Mouse (Mus musculus) hindbrain, embryonic 16.5 days (tissue): ENCODE measurements around the gene Cyp1a1. TPM values are rescaled to one million over a fixed set of nuclear protein-coding genes. Genes with fewer than 3 reads are reported as not detected.

Experiments
- ATAC-seq: fragments of 200-750 bp; cut with Nextera tagmentation; 2 replicates; pipeline ENCODE4 v1.8.0; 2017; ENCODE audit warnings: moderate TSS enrichment, moderate library complexity
- H3K27ac ChIP-seq: fragments of 300-500 bp; sonication (generic); 2 replicates; pipeline ENCODE4 v1.5.1; 2014; ENCODE audit warnings: low read depth, mild to moderate bottlenecking, control low read depth, low read length, moderate library complexity
- H3K27me3 ChIP-seq: fragments of 300-500 bp; sonication (generic); replicated peaks from 2 replicates; pipeline ENCODE4 v1.6.1; 2014; ENCODE audit warnings: low read length; ENCODE audit not compliant: control insufficient read depth, insufficient read depth
- H3K36me3 ChIP-seq: fragments of 300-500 bp; sonication (generic); 2 replicates; pipeline ENCODE4 v1.6.1; 2014; ENCODE audit warnings: mild to moderate bottlenecking, low read length, moderate library complexity, mixed read lengths; ENCODE audit not compliant: control insufficient read depth, insufficient read depth
- H3K4me1 ChIP-seq: fragments of 300-500 bp; sonication (generic); 2 replicates; pipeline ENCODE4 v1.6.1; 2014; ENCODE audit warnings: low read depth, low read length; ENCODE audit not compliant: control insufficient read depth, insufficient read depth
- H3K4me2 ChIP-seq: fragments of 300-500 bp; sonication (generic); 2 replicates; pipeline ENCODE4 v1.6.1; 2014; ENCODE audit warnings: mild to moderate bottlenecking, low read length, control low read depth, moderate library complexity
- H3K4me3 ChIP-seq: fragments of 300-500 bp; sonication (generic); 2 replicates; pipeline ENCODE4 v1.5.1; 2014; ENCODE audit warnings: mild to moderate bottlenecking, low read length, control low read depth, moderate library complexity
- H3K9ac ChIP-seq: fragments of 300-500 bp; sonication (generic); 2 replicates; pipeline ENCODE4 v1.6.1; 2014; ENCODE audit warnings: low read depth, mild to moderate bottlenecking, control low read depth, low read length, moderate library complexity
- H3K9me3 ChIP-seq: fragments of 300-500 bp; sonication (generic); 2 replicates; pipeline ENCODE4 v1.6.1; 2014; ENCODE audit warnings: mild to moderate bottlenecking, low read length, moderate library complexity; ENCODE audit not compliant: control insufficient read depth
- WGBS: fragments of 180-500 bp; shearing (Covaris S2); extraction: QIAGEN DNeasy Blood & Tissue Kit; methylation state at CpG from one replicate; pipeline ENCODE4 v1.1.7; 2014; 5-methylcytosine and 5-hydroxymethylcytosine counted together
- polyA plus RNA-seq: library from polyadenylated mRNA; unstranded; fragments of >200 nt; fragmentation: Nextera tagmentation; extraction: Ambion mirVana; gene quantifications from 2 replicates; pipeline ENCODE4 v1.2.1, GENCODE M21; 2015

Cyp1a1 gene
- polyA plus RNA-seq, 1 experiment from 2014 or later, result 0.13 TPM

- no peak overlapping the region for H3K4me2 ChIP-seq
These were observed 1.7 kb upstream of the Cyp1a1 start for GRCm38 (mm10) chr9:57686011-57686410.

GRCm38 (mm10) chr9:57688158-57688557 lies 430 bp downstream of the Cyp1a1 start:
- Histone ChIP-seq H3K4me2 (no peak overlapping the region), H3K36me3 (no peaks in the 10 kb centered on the region), H3K4me1 (no peaks in the 10 kb centered on the region), H3K27me3 (no peaks in the 10 kb centered on the region), H3K27ac (no peak overlapping the region), H3K4me3 (no peak overlapping the region), H3K9me3 (no peaks in the 10 kb centered on the region), H3K9ac (no peak overlapping the region)
- WGBS, result 63% methylated on average over 2 of the region's 2 CpGs
- no peak for ATAC-seq

More at GRCm38 (mm10) chr9:57686011-57686410, 1.7 kb upstream of the Cyp1a1 start:
- ATAC-seq, result no peak
- Histone ChIP-seq H3K4me3 (no peak overlapping the region), H3K9ac (no peak overlapping the region), H3K27me3 (no peaks in the 10 kb centered on the region), H3K36me3 (no peaks in the 10 kb centered on the region), H3K27ac (no peak overlapping the region), H3K4me1 (no peaks in the 10 kb centered on the region), H3K9me3 (no peaks in the 10 kb centered on the region)
- 92% methylated on average over 5 of the region's 5 CpGs for WGBS

- Histone ChIP-seq H3K9ac (no peak overlapping the region), H3K9me3 (no peaks in the 10 kb centered on the region), H3K4me3 (no peak overlapping the region), H3K27ac (no peak overlapping the region), H3K4me2 (no peak overlapping the region), H3K36me3 (no peaks in the 10 kb centered on the region), H3K4me1 (no peaks in the 10 kb centered on the region), H3K27me3 (no peaks in the 10 kb centered on the region)
- no peak for ATAC-seq
- 92% methylated on average over 2 of the region's 2 CpGs for whole genome bisulfite sequencing
These were observed 878 bp downstream of the Cyp1a1 start for GRCm38 (mm10) chr9:57688606-57689005.

GRCm38 (mm10) chr9:57694108-57694507 lies 6.4 kb downstream of the Cyp1a1 start:
- H3K4me1 ChIP-seq, result peaks cover 7% of the 10 kb centered on the region; the same call in 1 of the 2 replicates
- no peaks in the 10 kb centered on the region for H3K9me3 ChIP-seq
- H3K27me3 ChIP-seq, result peaks cover 2% of the 10 kb centered on the region; the same call in 1 of the 2 replicates
- no peak overlapping the region for H3K4me3 ChIP-seq
- no peak for ATAC-seq
- H3K4me2 ChIP-seq, result no peak overlapping the region
- no peak overlapping the region for H3K9ac ChIP-seq
- no peak overlapping the region for H3K27ac ChIP-seq
- no peaks in the 10 kb centered on the region for H3K36me3 ChIP-seq
- WGBS, result 84% methylated on average over 2 of the region's 2 CpGs

GRCm38 (mm10) chr9:57696380-57697285 lies 8.9 kb downstream of the Cyp1a1 start:
- no peaks in the 10 kb centered on the region for H3K36me3 ChIP-seq
- peak; percentile 89 for ATAC-seq
- H3K9me3 ChIP-seq, result no peaks in the 10 kb centered on the region
- 1% methylated on average over 42 of the region's 42 CpGs for WGBS
- peaks cover 7% of the 10 kb centered on the region; the same call in 1 of the 2 replicates for H3K4me1 ChIP-seq
- no peak overlapping the region for H3K27ac ChIP-seq
- H3K27me3 ChIP-seq, result peaks cover 2% of the 10 kb centered on the region; the same call in 1 of the 2 replicates
- H3K4me3 ChIP-seq, result peak overlapping the region; percentile 49
- peak overlapping the region; percentile 68 for H3K9ac ChIP-seq
- H3K4me2 ChIP-seq, result peak overlapping the region; percentile 83

- H3K9me3 ChIP-seq, result no peaks in the 10 kb centered on the region
- H3K27ac ChIP-seq, result no peak overlapping the region
- H3K36me3 ChIP-seq, result no peaks in the 10 kb centered on the region
- no peak overlapping the region for H3K4me2 ChIP-seq
- WGBS, result 9% methylated on average over 4 of the region's 4 CpGs
- H3K27me3 ChIP-seq, result peaks cover 2% of the 10 kb centered on the region; the same call in 1 of the 2 replicates
- no peak overlapping the region for H3K9ac ChIP-seq
- peaks cover 7% of the 10 kb centered on the region; the same call in 1 of the 2 replicates for H3K4me1 ChIP-seq
- peak; percentile 45; the same call in 1 of the 2 replicates for ATAC-seq
- no peak overlapping the region for H3K4me3 ChIP-seq
These were observed 9.7 kb downstream of the Cyp1a1 start for GRCm38 (mm10) chr9:57697380-57697779.

- Histone ChIP-seq H3K4me2 (no peak overlapping the region), H3K9ac (no peak overlapping the region), H3K9me3 (no peaks in the 10 kb centered on the region), H3K27me3 (peaks cover 2% of the 10 kb centered on the region; the same call in 1 of the 2 replicates), H3K36me3 (no peaks in the 10 kb centered on the region), H3K27ac (no peak overlapping the region), H3K4me3 (no peak overlapping the region), H3K4me1 (peaks cover 7% of the 10 kb centered on the region; the same call in 1 of the 2 replicates)
- 77% methylated on average over 1 of the region's 1 CpGs for WGBS
- ATAC-seq, result no peak
These were observed 10.9 kb downstream of the Cyp1a1 start for GRCm38 (mm10) chr9:57698466-57699150.

GRCm38 (mm10) chr9:57706496-57706895 lies 18.8 kb downstream of the Cyp1a1 start:
- Histone ChIP-seq H3K4me2 (no peak overlapping the region), H3K27me3 (no peaks in the 10 kb centered on the region), H3K4me1 (peaks cover 14% of the 10 kb centered on the region), H3K36me3 (no peaks in the 10 kb centered on the region), H3K9ac (no peak overlapping the region), H3K9me3 (no peaks in the 10 kb centered on the region; the same call in 1 of the 2 replicates), H3K27ac (no peak overlapping the region), H3K4me3 (no peak overlapping the region)
- WGBS, result 90% methylated on average over 3 of the region's 3 CpGs
- no peak for ATAC-seq
